Mouse (Mus musculus) thymus, postnatal 25 days (tissue): ENCODE measurements around the gene Rxfp2.

Experiments used
- DNase-seq: peaks from one replicate; pipeline ENCODE4 v3.0.0; 2022

The Rxfp2 gene

GRCm38 (mm10) chr5:150018656-150019055 lies at the start of gene Rxfp2:
Gene Rxfp2, plus strand, starts transcription at chr5:150018675.
- no peak for DNase-seq

- DNase-seq, result no peak
These were observed 48.2 kb upstream of the Rxfp2 start for GRCm38 (mm10) chr5:149970261-149970660.

GRCm38 (mm10) chr5:149977027-149977426 lies 41.4 kb upstream of the Rxfp2 start:
- DNase-seq, result no peak

- DNase-seq, result no peak
These were observed 34.9 kb upstream of the Rxfp2 start for GRCm38 (mm10) chr5:149983621-149984020.

DNA sequence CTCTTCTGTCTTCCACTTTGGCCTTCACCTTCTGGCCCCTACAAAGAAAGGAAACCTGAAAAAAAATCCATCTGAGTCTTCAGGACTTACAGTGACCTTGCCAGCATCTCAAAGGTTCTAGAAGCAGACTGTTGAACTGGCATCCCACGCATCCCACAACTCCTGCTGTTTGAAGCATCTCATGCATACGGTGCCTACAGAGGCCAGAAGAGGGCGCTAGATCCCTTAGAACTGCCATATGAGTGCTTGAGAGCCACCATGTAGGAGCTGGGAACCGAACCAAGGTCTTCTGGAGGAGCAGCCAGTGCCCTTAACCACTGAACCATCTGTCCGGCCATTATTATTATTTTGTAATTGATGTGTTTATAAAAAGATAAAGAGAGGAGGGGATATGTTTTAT lies 23.9 kb upstream of the Rxfp2 start:
- DNase-seq, result no peak

GRCm38 (mm10) chr5:149996614-149997013 lies 21.9 kb upstream of the Rxfp2 start:
- DNase-seq, result no peak

- DNase-seq, result no peak
These were observed 21.0 kb upstream of the Rxfp2 start for GRCm38 (mm10) chr5:149997321-149998034.

DNA sequence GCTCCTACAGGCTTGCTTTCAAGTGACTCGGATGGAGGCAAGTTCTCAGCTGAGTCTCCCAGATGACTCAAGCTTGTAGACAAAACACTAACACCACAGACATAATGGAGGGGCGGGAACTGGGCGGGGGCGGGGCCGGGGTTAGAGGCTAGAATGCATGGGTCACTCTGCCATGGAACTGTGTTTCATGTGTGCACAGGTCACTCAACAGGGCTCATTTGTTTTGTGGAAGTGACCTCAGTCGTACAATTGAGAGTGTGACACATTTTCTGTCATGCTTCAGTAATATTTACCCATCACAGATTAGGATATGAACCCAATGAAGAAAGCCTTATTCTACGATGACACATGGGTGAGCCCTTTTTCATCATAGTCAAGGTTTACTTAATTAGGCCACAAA lies 20.2 kb upstream of the Rxfp2 start:
- DNase-seq, result no peak

- DNase-seq, result no peak
These were observed 13.1 kb upstream of the Rxfp2 start for GRCm38 (mm10) chr5:150005355-150005754.

GRCm38 (mm10) chr5:150016861-150017260 lies 1.6 kb upstream of the Rxfp2 start:
- no peak for DNase-seq

GRCm38 (mm10) chr5:150017672-150018071 lies 803 bp upstream of the Rxfp2 start:
- no peak for DNase-seq

- peak; percentile 53 for DNase-seq
These were observed 2.4 kb downstream of the Rxfp2 start for GRCm38 (mm10) chr5:150020851-150021250.

DNA sequence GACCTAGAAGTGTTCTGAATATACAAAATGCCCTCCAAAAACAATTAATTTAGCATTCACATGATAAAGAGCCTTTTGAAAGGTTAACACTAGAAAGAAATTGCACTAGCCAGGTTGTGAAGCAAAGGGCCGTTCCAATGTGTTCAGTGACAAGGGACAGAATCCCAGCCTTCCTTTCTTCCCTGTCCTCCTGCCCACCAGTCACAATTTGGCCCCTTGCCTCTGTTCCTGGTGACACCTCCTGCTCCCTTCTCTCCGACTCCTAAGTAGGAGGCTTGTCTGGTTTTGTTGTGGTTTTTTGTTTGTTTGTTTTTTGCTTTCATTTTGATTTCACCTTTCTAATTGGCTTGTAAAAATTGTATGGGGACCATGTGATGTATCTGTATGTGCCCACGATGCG lies 3.3 kb downstream of the Rxfp2 start:
- DNase-seq, result no peak

DNA sequence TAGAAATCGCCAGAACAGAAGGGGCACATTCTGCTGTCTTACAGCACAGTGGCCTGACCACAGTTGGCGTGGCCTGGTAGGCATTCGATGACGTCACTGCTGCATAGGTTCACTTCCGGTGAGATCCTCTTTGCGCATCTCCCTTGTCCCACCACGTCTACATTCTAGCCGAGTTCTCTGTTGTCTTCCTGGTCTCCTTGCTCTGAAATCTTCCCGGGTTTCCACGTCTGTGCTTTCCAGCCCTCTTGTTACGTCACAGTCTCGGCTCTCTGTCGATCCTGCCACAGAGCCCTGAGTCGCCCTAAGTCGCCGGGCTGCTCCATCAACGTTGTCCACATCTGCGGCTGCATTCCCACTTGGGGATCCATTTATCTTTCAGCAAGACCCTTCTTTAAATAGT lies 4.1 kb downstream of the Rxfp2 start:
- DNase-seq, result no peak

DNA sequence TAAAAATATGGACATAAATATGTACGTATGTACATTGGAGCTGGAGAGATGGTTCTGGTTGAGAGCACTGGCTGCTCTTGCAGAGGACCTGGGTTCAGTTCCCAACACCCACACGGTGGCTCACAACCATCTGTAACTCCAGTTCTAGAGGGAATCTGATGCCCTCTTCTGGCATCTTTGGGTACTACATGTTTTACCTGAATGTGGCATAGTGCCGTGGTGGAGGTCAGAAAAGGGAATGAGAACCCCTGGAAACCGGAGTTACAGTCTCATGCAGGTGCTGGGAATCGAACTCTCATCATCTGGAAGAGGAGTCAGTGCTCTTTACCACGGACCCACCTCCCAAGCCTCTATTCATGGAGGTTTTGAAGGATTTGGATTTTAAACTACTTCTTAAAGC lies 5.0 kb downstream of the Rxfp2 start:
- no peak for DNase-seq

GRCm38 (mm10) chr5:150024188-150024587 lies 5.7 kb downstream of the Rxfp2 start:
- DNase-seq, result no peak

DNA sequence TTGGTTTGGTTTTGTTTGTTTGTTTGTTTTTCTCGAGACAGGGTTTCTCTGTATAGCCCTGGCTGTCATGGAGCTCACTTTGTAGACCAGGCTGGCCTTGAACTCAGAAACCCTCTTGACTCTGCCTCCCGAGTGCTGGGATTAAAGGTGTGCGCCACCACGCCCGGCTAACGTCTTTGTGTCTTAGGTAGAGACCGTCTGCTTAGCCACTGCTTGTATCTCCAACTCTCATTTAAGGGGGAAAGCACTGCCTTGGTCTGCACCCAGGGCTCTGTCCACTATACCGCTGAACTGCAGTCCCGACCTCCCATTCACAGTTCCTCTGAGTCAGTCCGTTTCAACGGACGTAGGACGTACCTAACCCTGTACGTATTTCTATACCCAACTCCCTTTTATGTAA lies 6.4 kb downstream of the Rxfp2 start:
- DNase-seq, result no peak

DNA sequence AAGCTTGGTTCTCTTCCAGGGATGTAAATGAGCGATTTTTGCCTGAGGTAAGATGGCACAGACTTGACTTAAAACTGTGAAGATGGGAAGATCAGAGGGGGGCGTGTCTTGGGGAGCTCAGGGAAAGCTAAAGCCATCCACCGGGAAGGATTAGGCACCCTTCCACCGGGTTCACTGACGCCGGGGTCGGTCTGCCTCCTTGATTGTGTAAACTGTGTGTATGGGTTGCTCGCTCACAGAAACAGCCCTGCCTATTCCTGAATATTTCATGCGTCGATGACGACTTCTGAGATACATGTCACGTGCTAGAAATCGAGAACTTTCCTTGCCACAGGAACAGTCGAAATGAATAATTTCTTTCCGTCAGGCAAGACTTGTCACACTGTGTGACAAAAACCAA lies 6.9 kb downstream of the Rxfp2 start:
- no peak for DNase-seq

GRCm38 (mm10) chr5:150026509-150027087 lies 8.1 kb downstream of the Rxfp2 start:
- DNase-seq, result no peak

- no peak for DNase-seq
These were observed 12.7 kb downstream of the Rxfp2 start for GRCm38 (mm10) chr5:150031201-150031600.

DNA sequence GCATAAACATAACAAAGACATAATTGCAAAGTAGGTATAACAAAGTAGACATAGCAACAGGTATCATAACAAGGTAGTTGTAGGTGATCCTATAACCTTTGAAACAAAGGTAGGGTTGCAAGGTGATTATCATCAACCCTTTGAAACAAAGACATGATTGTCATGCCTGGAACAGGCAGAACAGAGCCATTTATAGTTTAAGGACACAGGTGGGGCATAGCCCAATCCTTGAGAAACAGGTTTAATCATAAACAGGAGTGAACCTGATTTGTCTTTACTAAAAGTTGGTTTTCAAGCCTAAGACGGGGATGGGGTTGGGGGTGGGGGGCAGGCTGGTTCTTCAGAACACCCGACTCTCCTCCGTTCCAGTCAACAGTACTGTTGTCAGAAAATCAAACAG lies 13.2 kb downstream of the Rxfp2 start:
- DNase-seq, result no peak

- DNase-seq, result no peak
These were observed 13.6 kb downstream of the Rxfp2 start for GRCm38 (mm10) chr5:150032075-150032492.

GRCm38 (mm10) chr5:150036286-150036685 lies 17.8 kb downstream of the Rxfp2 start:
- no peak for DNase-seq

DNA sequence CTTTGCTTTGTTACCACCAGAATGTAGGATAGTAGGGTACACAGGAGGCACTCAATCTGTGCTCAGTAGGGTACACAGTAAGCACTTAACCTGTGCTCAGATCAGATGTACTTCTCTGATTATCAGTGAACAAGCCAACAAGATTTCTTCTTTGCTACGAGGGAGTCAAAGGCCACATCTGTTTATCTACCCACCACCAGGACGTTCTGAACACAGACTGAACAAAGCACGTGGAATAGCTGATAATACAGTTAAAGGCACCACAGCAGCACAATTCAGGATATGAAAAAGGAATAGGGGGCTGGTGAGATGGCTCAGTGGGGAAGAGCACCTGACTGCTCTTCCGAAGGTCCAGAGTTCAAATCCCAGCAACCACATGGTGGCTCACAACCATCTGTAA lies 18.4 kb downstream of the Rxfp2 start:
- DNase-seq, result no peak

- no peak for DNase-seq
These were observed 26.1 kb downstream of the Rxfp2 start for GRCm38 (mm10) chr5:150044533-150044932.
